In genomic region chr17:6738836-6739235, GRCm38 (mm10) we compare ENCODE assay signal across 18 mouse cellular contexts.
"Had no signal": no experiment of that assay in that cellular context is flagged by ENCODE, and none has a peak within 500 bp of the region (broad histone marks: within the 10 kb centered on the region; RNA-seq: fewer than 3 reads in every experiment).

No protein-coding gene starts in this region.

- H3K27me3 ChIP-seq: limb, embryonic 13.5 days; liver, embryonic 12.5 days; liver, embryonic 15.5 days; lung, embryonic 15.5 days; neural tube, embryonic 12.5 days; stomach, embryonic 15.5 days had no signal

- H3K4me3 ChIP-seq: limb, embryonic 13.5 days; liver, embryonic 12.5 days; liver, embryonic 15.5 days; lung, embryonic 15.5 days; midbrain, embryonic 13.5 days; neural tube, embryonic 12.5 days; stomach, embryonic 15.5 days had no signal

- H3K9me3 ChIP-seq: limb, embryonic 13.5 days; liver, embryonic 12.5 days; liver, embryonic 15.5 days; lung, embryonic 15.5 days; midbrain, embryonic 13.5 days; neural tube, embryonic 12.5 days; stomach, embryonic 15.5 days had no signal

- DNase-seq: kidney, adult 2 months; layer of hippocampus, postnatal 36 days; left cerebral cortex, postnatal 4 days; lung, adult 18-20 months; lung, postnatal 14 days; retina, postnatal 1 day; right cerebral cortex, postnatal 25 days; spleen, adult 18-20 months; thymus, postnatal 36 days had no signal

- H3K27ac ChIP-seq: kidney, postnatal 0 days; limb, embryonic 13.5 days; liver, embryonic 12.5 days; liver, embryonic 15.5 days; lung, embryonic 15.5 days; macrophage; midbrain, embryonic 13.5 days; neural tube, embryonic 12.5 days; stomach, embryonic 15.5 days had no signal
